Mouse (Mus musculus) bone marrow, adult 2 months (tissue): ENCODE results near the gene Kcnk6.

Source experiments
- CTCF ChIP-seq: fragments of 200-500 bp; IDR thresholded peaks from 2 replicates; pipeline ENCODE4 v1.5.1; 2011; ENCODE audit warnings: low read length, control low read depth; ENCODE audit not compliant: control insufficient read depth, insufficient read depth
- POLR2A ChIP-seq: fragments of 200-500 bp; IDR thresholded peaks from 2 replicates; pipeline ENCODE4 v1.6.1; 2011; ENCODE audit warnings: low read depth, mild to moderate bottlenecking, control low read depth, low read length, borderline replicate concordance; ENCODE audit not compliant: control insufficient read depth

DNA sequence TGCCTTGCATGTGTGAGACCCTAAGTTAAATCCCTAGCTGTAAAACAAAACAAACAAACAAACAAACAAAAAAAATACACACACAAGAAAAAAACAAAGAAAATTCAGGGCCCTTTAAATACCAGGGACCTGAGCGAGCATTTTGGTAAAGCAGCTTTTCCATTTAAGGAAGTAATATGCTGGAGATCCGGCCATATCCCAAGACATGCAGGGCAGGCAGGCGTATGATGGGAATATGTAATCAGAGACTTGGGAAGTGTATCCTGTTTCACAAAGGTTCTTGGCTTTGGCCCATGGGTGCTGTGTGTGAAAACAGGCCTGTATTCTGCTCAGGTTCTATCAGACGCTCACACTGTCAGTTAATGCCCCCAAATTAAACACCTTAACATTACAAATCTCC is 45.2 kb upstream of the Kcnk6 start:
- TF ChIP-seq POLR2A: no peak
- no peak for TF ChIP-seq CTCF
